Mouse (Mus musculus) small intestine, adult 2 months (tissue): ENCODE data around the gene A1cf.

ENCODE experiments used
- CTCF ChIP-seq: fragments of 200-500 bp; IDR thresholded peaks from 2 replicates; pipeline ENCODE4 v1.5.1; 2012; ENCODE audit warnings: low read depth, mild to moderate bottlenecking, control low read depth, inconsistent platforms, low read length, moderate library complexity, mixed read lengths; ENCODE audit not compliant: insufficient replicate concordance, insufficient read length; ENCODE audit errors: extremely low read depth
- POLR2A ChIP-seq: fragments of 200-500 bp; IDR thresholded peaks from 2 replicates; pipeline ENCODE4 v1.6.1; 2012; ENCODE audit warnings: low read depth, mild to moderate bottlenecking, control low read depth, inconsistent platforms, low read length, moderate library complexity

GRCm38 (mm10) chr19:31862512-31863249, 5.9 kb upstream of the A1cf start:
- TF ChIP-seq CTCF: no peak
- TF ChIP-seq POLR2A: no peak
